Mouse (Mus musculus) left cerebral cortex, adult 18-20 months (tissue): ENCODE measurements at regions not wholly inside any gene's neighbourhood (a gene's known extent, or its start where the extent isn't known, plus 50 kb on each side); places are given as distances from the start of the nearest gene placed in this dataset.
A peak's percentile ranks its signal among the peaks of the same experiment; 100 is the strongest.

Experiments used
- DNase-seq, 2 experiments: peaks; one replicate each; pipeline ENCODE4 v3.0.0; 2021 to 2022; ENCODE audit warnings: low spot score in 2 of 2, mixed read lengths in 1 of 2

DNA sequence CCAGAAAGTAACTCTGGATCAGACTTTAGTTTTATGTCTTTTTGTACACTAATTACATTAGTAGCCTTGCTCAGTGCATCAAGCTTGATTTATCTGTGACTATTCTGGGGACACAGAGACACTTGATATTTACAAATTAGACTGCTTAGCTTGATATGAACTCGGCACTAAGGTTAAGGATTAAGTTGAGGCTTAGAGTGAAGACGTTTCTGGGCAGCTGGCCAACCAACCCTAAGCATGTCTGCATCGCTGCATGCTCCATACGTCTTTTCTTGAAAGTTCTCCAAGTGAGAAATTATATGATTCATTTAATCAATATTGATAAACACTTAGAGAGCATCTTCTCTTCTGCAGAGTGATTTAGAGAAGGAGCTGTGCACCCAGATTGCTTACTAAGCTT, 352.6 kb upstream of the Slitrk1 start:
- DNase-seq = no peak

- DNase-seq = no peak
Observed at GRCm38 (mm10) chr14:109261990-109262389, 348.0 kb upstream of the Slitrk1 start.

DNA sequence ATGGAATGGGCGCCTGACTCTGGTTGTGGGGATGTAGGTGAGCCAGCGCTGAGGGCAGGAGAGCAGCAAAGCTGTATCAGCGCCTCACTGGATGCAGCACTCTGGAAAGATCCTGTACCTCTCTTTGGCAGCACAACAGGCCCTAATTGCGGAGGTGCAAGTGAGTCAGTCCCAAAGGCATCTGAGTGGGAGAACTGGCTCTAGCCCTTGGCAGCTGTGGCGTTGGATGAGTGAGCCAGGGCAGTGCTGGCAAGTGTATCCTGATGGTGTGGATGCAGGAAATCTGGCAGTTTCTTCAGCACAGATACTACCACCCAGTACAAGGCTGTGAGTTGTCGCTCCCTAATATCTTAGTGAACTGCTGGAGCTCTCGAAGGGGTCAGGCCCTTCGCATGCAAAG, 300.9 kb upstream of the Slitrk1 start:
- peak in 1 of 2 experiments; percentile 10 for DNase-seq

GRCm38 (mm10) chr14:109180029-109180585, 266.1 kb upstream of the Slitrk1 start:
- no peak for DNase-seq

DNA sequence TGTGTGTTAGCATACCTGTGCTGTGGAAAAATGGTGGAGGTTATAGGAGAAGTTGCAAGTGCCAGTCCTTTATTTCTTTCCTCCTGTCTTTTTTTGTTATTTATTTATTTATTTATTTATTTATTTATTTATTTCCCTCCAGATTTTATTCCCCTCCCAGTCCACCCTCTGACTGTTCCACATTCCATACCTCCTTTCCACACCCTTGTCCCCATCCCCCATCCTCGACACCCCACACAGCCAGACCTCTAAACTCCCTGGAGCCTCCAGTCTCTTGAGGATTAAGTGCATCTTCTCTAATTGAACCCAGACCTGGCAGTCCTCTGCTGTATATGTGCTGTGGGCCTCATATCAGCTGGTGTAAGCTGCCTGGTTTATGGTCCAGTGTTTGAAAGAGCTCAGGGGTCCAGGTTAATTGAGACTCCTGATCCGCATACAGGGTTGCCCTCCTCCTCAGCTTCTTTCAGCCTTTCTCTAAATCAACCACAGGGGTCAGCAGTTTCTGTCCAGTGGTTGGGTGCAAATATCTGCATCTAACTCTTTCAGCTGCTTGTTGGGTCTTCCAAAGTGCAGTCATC, 262.7 kb upstream of the Slitrk1 start:
- DNase-seq = no peak

DNA sequence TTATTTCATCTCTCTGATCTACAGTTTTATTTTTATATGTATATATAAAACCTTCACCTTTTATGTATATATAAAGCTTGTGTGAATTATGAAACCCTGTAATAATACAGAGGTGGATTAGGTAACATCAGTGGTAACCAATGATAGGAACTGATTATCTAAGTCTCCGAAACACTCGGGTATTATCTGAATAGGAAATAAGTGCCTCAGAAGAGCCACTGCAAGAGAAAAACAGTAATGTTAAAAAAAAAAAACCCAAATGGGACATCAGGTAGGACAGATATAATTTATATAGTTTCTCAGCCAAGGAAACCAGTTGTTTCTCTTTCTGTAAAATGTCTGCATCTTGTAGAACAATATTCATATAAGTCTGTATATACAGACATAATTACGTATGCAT, 261.9 kb upstream of the Slitrk1 start:
- no peak for DNase-seq
